Mouse (Mus musculus) liver, embryonic 11.5 days (tissue): ENCODE measurements at regions not wholly inside any gene's neighbourhood (a gene's known extent, or its start where the extent isn't known, plus 50 kb on each side); places are given as distances from the start of the nearest gene placed in this dataset.

Experiments
- ATAC-seq: fragments of 200-750 bp; cut with Nextera tagmentation; replicated peaks from 2 replicates; pipeline ENCODE4 v1.8.0; 2017; ENCODE audit warnings: moderate number of reproducible peaks, mild to moderate bottlenecking, moderate TSS enrichment, moderate library complexity; ENCODE audit not compliant: low FRiP score
- DNase-seq: peaks from one replicate; pipeline ENCODE4 v3.0.0-alpha.2; 2017; ENCODE audit warnings: low spot score
- H3K27ac ChIP-seq: fragments of 300-500 bp; sonication (generic); 2 replicates; pipeline ENCODE4 v1.5.1; 2014; ENCODE audit warnings: mild to moderate bottlenecking, low read depth, low read length, control low read depth
- H3K27me3 ChIP-seq: fragments of 300-500 bp; sonication (generic); replicated peaks from 2 replicates; pipeline ENCODE4 v1.6.1; 2014; ENCODE audit warnings: low read length, mixed read lengths; ENCODE audit not compliant: control insufficient read depth, insufficient read depth
- H3K36me3 ChIP-seq: fragments of 300-500 bp; sonication (generic); 2 replicates; pipeline ENCODE4 v1.6.1; 2014; ENCODE audit warnings: mild to moderate bottlenecking, low read length, moderate library complexity, mixed read lengths; ENCODE audit not compliant: control insufficient read depth, insufficient read depth
- H3K4me1 ChIP-seq: fragments of 300-500 bp; sonication (generic); replicated peaks from 2 replicates; pipeline ENCODE4 v1.6.1; 2014; ENCODE audit warnings: low read length, mixed read lengths; ENCODE audit not compliant: control insufficient read depth, insufficient read depth
- H3K4me2 ChIP-seq: fragments of 300-500 bp; sonication (generic); 2 replicates; pipeline ENCODE4 v1.6.1; 2014; ENCODE audit warnings: mild to moderate bottlenecking, control low read depth, moderate library complexity
- H3K4me3 ChIP-seq: fragments of 300-500 bp; sonication (generic); 2 replicates; pipeline ENCODE4 v1.5.1; 2014; ENCODE audit warnings: low read depth, low read length, control low read depth
- H3K9ac ChIP-seq: fragments of 300-500 bp; sonication (generic); 2 replicates; pipeline ENCODE4 v1.6.1; 2014; ENCODE audit warnings: low read depth, low read length, control low read depth
- H3K9me3 ChIP-seq: fragments of 300-500 bp; sonication (generic); 2 replicates; pipeline ENCODE4 v1.6.1; 2016; ENCODE audit warnings: low read length, inconsistent platforms, mixed read lengths; ENCODE audit not compliant: control insufficient read depth
- WGBS: fragments of 180-500 bp; shearing (Covaris S2); extraction: QIAGEN DNeasy Blood & Tissue Kit; methylation state at CpG from one replicate; pipeline ENCODE4 v1.1.7; 2014; 5-methylcytosine and 5-hydroxymethylcytosine counted together

GRCm38 (mm10) chr2:148506966-148507365 lies 63.6 kb upstream of the Cd93 start:
- Histone ChIP-seq H3K4me3 (no peak overlapping the region), H3K27ac (no peak overlapping the region), H3K9me3 (no peaks in the 10 kb centered on the region), H3K4me2 (no peak overlapping the region), H3K4me1 (no peaks in the 10 kb centered on the region), H3K27me3 (no peaks in the 10 kb centered on the region), H3K9ac (no peak overlapping the region), H3K36me3 (no peaks in the 10 kb centered on the region)
- WGBS: 64% methylated on average over 3 of the region's 3 CpGs
- ATAC-seq (no peak), DNase-seq (no peak)

- no peak for ATAC-seq
- Histone ChIP-seq H3K27me3 (no peaks in the 10 kb centered on the region), H3K4me2 (no peak overlapping the region), H3K9ac (no peak overlapping the region), H3K36me3 (no peaks in the 10 kb centered on the region), H3K4me1 (no peaks in the 10 kb centered on the region), H3K9me3 (no peaks in the 10 kb centered on the region), H3K4me3 (no peak overlapping the region), H3K27ac (no peak overlapping the region)
- DNase-seq: no peak
- 45% methylated on average over 3 of the region's 3 CpGs for WGBS
These were observed 62.3 kb upstream of the Cd93 start for GRCm38 (mm10) chr2:148505651-148506050.

DNA sequence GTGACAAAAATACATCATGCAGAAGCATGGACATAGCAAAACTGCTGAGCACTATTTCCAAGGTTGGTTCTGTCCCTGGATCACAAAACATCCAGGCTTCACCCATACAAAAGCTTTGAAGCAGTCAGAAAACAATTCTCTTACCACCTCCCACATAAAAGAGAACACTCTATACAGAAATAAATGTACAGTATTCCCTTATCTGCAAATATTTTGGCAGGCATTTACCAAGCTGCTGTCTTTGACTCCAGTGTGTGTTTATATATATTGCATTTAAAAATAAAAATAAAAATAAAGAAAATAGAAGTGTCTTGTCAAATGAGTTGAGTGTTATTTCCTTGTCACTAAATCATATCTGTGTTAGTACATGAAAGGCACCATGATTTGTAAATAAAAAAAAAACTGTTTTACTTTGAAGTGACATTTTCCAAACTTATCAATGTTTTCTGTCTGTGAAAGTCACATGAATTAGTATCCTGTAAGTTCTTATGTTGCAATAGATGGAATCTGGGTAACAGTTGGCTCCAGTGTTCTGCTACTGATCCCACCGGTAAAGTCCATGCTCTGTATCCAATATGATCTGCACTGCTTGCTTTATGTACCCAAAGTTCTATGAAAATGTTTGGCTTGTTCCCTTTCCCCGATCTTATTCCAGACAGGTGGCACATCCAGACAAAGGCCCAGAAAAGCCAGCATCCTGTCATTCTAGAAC lies 59.9 kb upstream of the Cd93 start:
- H3K27me3 ChIP-seq: no peaks in the 10 kb centered on the region
- H3K4me2 ChIP-seq: no peak overlapping the region
- no peak for DNase-seq
- H3K9ac ChIP-seq: no peak overlapping the region
- no peak overlapping the region for H3K27ac ChIP-seq
- no peak for ATAC-seq
- H3K36me3 ChIP-seq: no peaks in the 10 kb centered on the region
- no peaks in the 10 kb centered on the region for H3K9me3 ChIP-seq
- WGBS: 81% methylated on average over 2 of the region's 2 CpGs
- H3K4me1 ChIP-seq: no peaks in the 10 kb centered on the region
- H3K4me3 ChIP-seq: no peak overlapping the region

DNA sequence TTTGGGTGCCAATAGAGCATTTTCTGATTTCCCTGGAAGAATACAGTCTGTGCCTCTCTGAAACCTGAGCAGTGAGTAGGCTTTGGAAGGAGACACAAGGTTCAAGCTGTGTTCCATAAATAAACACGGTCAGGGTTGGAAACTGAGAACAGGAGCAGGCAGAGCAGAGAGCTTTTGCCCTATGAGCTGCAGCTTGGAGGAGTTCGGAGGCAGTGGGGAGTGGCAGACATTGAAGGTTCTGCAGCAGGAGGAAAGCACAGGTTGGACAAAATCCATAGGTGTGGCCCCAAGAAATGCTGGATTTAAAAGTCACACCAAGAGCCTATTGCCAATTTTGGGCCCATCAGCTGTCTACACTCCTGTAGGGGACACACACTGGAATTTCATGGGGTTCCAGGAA lies 59.0 kb upstream of the Cd93 start:
- DNase-seq (no peak), ATAC-seq (no peak)
- H3K9ac ChIP-seq: no peak overlapping the region
- no peaks in the 10 kb centered on the region for H3K27me3 ChIP-seq
- H3K4me3 ChIP-seq: no peak overlapping the region
- H3K4me1 ChIP-seq: no peaks in the 10 kb centered on the region
- no peaks in the 10 kb centered on the region for H3K36me3 ChIP-seq
- WGBS: 63% methylated on average over 2 of the region's 2 CpGs
- H3K27ac ChIP-seq: no peak overlapping the region
- H3K4me2 ChIP-seq: no peak overlapping the region
- H3K9me3 ChIP-seq: no peaks in the 10 kb centered on the region

DNA sequence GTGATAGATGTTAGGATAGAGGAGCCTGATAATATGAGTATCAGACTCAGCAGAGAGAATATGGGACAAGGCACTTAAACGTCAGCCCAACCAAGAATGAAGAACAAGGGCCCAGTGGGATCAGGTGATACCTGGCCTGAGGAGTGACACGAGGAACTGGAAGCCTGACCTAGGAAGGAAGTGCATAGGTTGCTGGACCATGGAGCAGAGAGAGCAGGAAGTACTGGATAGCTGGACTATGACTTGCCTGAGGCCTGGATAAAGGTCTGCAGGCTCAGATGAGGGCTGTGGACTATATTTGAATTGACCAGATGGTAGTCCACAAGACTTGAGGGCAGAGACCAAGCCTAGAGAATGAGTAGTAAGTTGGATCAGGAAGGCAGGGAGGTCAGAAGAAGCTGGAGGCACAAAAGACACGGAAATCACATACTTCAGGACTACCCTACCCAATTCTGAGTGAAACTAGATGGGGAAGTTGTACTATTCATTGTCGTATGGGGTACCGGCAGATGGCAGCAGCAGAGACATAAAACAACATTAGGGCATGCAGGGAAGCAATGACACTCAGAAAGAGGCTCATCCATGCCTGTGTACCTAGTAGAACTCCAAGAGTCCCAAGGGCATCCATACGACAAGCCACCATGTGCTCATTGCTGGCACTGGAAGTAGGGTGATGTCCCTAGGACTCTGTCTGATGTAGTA lies 57.0 kb upstream of the Cd93 start:
- WGBS: 71% methylated on average over 6 of the region's 6 CpGs
- no peak for DNase-seq
- Histone ChIP-seq H3K36me3 (no peaks in the 10 kb centered on the region), H3K4me1 (no peaks in the 10 kb centered on the region), H3K9ac (no peak overlapping the region), H3K4me2 (no peak overlapping the region), H3K9me3 (no peaks in the 10 kb centered on the region), H3K4me3 (no peak overlapping the region), H3K27ac (no peak overlapping the region), H3K27me3 (no peaks in the 10 kb centered on the region)
- ATAC-seq: no peak

GRCm38 (mm10) chr2:148497452-148498302 lies 54.3 kb upstream of the Cd93 start:
- no peak for DNase-seq
- ATAC-seq: no peak
- 68% methylated on average over 12 of the region's 12 CpGs for WGBS

GRCm38 (mm10) chr2:148496151-148497040 lies 53.0 kb upstream of the Cd93 start:
- DNase-seq (no peak), ATAC-seq (no peak)
- H3K4me2 ChIP-seq: no peak overlapping the region
- no peaks in the 10 kb centered on the region for H3K27me3 ChIP-seq
- H3K9me3 ChIP-seq: no peaks in the 10 kb centered on the region
- H3K4me1 ChIP-seq: no peaks in the 10 kb centered on the region
- 81% methylated on average over 6 of the region's 6 CpGs for WGBS
- no peak overlapping the region for H3K4me3 ChIP-seq
- H3K27ac ChIP-seq: no peak overlapping the region
- no peaks in the 10 kb centered on the region for H3K36me3 ChIP-seq
- no peak overlapping the region for H3K9ac ChIP-seq

More at GRCm38 (mm10) chr2:148497452-148498302, 54.3 kb upstream of the Cd93 start:
- no peaks in the 10 kb centered on the region for H3K36me3 ChIP-seq
- H3K4me3 ChIP-seq: no peak overlapping the region
- H3K27ac ChIP-seq: no peak overlapping the region
- no peaks in the 10 kb centered on the region for H3K27me3 ChIP-seq
- no peaks in the 10 kb centered on the region for H3K9me3 ChIP-seq
- no peak overlapping the region for H3K4me2 ChIP-seq
- H3K9ac ChIP-seq: no peak overlapping the region
- H3K4me1 ChIP-seq: no peaks in the 10 kb centered on the region

- no peaks in the 10 kb centered on the region for H3K9me3 ChIP-seq
- H3K4me2 ChIP-seq: no peak overlapping the region
- no peak for DNase-seq
- no peak overlapping the region for H3K27ac ChIP-seq
- H3K9ac ChIP-seq: no peak overlapping the region
- WGBS: 68% methylated on average over 3 of the region's 3 CpGs
- H3K4me1 ChIP-seq: no peaks in the 10 kb centered on the region
- ATAC-seq: peak; percentile 66; the same call in 1 of the 2 replicates
- no peak overlapping the region for H3K4me3 ChIP-seq
- H3K27me3 ChIP-seq: no peaks in the 10 kb centered on the region
- H3K36me3 ChIP-seq: no peaks in the 10 kb centered on the region
These were observed 52.1 kb upstream of the Cd93 start for GRCm38 (mm10) chr2:148495485-148495884.
